Mouse (Mus musculus) liver, embryonic 14 days (tissue): ENCODE results near the gene Hcfc1r1. TPM values are rescaled to one million over a fixed set of nuclear protein-coding genes. Genes with fewer than 3 reads are reported as not detected.

ENCODE experiments used
- polyA plus RNA-seq: library from polyadenylated mRNA; depleted of rRNA; stranded (reverse); fragments of >200 nt; gene quantifications from 2 replicates; pipeline ENCODE4 v1.2.3, GENCODE M21; 2012; rRNA removed

Hcfc1r1 gene
- polyA plus RNA-seq: 11.5 and 12.4 TPM in 2 replicates

DNA sequence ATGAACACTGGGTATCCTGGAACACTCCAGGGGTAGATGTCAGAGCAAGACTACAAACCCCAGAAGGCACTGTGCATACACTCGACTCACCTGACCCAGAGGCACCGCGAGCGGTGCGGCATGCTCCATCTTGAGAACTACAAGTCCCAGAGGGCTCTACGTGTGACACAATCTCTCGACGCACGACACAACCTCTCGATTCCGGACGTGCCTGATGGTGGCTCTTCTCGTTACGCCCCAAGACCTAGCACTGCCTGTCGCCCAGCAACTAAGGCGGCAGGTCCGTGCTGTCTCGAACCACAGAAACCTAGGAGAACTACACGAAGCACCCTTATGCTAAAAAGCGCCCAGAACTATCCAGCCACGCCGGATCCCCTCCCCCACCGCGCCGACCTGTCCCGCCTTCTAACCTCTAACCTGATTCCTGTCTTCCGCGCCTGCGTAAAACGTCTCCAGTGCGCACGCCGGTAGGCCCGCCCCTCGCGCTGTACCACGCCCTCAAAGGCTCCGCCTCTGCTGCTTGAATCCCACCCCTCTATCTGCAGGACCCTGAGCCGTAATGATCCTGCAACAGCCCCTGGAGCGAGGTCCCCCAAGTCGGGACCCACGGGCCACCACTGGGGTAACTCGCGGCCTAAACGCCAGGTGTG lies at the start of gene Hcfc1r1, which contains the start of gene Thoc6:
Gene Hcfc1r1 (plus strand): TSS at position 173 of the 650 bp plus-strand sequence.
Gene Thoc6 (minus strand): TSS at position 459 of the 650 bp plus-strand sequence.

DNA sequence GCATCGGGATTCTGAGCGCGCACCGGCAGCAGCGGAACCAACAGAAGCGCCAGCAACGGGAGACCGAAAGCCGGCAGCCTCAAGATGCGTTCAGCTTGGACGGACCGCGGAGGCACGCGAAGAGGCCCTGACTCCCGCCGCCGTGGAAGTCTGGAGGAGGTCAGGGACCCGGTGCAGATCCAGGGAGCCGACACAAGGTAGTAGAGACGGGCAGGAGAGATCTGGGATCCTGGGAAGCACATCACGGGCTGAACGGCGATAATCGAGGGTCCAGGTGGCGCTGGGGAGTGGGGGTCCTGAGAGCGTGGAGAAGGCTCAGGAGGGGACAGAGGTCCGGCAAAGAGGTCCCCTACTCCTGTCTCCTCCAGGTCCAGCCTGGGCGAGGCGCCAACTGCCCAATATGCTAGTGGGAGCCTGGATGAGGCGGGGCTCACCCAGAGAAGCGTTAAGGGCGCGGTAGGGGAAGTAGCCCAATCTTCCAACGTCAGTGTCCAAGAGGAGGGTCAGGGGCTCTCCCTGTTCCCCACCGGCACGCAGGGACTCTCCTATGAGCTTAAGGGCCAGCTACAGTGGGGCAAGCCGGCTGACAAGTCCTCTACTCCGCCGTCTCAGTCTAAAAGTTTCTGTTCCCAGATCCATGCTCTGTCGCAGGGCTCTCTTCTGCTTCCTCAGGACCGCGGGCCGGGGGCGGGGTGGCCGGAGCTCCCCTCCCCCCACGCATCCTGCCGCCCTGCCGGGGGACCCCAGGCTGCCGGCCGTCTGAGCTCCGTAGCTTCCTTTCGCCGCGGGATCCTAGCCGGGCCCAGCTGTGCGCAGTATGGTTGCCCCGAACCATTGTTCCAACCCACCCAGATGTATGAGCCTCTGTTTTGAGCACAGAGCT lies 28.5 kb upstream of the Hcfc1r1 start, which contains the start of gene Mmp25:
Gene Mmp25 (minus strand): TSS at position 665 of the 883 bp plus-strand sequence.

DNA sequence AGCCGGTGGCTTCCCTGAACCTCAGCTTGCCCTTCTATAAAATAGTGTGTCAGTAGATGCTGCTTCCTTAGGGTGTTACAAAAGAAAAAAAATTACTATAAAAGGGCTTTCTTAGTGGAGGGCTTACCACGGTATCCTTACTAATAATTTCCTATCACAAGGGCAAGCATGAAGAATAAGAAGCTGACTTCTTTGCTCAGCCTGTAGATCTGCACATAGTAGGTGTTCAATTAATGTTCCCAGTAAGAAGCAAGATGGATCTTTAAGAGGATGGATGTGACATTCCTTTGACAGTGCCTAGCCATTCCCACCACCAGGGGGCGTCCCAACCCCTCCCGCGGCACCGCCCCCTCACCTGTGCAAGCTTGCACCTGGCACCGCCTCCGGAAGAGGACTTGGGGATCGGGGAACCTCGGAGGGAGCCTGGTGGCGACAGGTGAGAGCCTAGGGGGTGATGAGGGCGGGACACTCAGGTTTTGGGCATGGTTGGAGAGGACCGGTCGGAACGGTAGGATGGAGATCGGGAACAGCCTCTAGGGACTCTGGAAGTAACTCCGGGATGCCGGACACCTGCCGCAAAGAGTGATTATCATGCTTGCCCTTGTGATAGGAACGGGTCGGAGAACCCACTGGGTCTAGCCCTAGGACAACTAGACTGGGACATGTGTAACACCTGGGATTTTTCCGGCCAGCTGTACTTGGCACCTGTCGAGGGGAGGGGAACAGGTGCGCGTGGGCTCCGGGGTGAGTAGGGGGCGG lies 13.1 kb upstream of the Hcfc1r1 start, which contains the start of gene Bicdl2:
Gene Bicdl2 (plus strand): TSS at position 390 of the 759 bp plus-strand sequence.

DNA sequence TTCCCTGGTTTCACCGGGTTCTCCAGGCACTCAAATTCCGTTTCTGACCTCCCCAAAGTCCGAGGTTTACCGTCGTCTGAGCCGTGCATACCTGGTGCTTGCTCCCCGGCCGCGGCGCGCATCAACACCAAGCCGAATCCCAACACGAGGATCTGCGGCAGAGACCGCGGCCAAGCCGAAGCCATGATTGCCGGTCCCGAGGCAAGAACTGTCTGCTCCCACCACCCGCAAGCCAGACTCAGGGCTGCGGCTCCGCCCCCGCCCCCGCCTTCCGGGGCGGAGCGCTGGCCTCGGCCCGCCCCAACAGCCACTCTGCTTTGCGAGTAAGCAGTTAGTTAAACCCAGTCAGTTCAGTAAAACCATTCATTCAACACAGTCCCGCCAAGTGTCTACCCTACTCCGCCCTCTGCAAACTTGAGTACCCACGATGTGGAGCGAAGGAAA lies 3.9 kb downstream of the Hcfc1r1 start, which contains the start of gene Tnfrsf12a:
Gene Tnfrsf12a (minus strand): TSS at position 233 of the 444 bp plus-strand sequence.

DNA sequence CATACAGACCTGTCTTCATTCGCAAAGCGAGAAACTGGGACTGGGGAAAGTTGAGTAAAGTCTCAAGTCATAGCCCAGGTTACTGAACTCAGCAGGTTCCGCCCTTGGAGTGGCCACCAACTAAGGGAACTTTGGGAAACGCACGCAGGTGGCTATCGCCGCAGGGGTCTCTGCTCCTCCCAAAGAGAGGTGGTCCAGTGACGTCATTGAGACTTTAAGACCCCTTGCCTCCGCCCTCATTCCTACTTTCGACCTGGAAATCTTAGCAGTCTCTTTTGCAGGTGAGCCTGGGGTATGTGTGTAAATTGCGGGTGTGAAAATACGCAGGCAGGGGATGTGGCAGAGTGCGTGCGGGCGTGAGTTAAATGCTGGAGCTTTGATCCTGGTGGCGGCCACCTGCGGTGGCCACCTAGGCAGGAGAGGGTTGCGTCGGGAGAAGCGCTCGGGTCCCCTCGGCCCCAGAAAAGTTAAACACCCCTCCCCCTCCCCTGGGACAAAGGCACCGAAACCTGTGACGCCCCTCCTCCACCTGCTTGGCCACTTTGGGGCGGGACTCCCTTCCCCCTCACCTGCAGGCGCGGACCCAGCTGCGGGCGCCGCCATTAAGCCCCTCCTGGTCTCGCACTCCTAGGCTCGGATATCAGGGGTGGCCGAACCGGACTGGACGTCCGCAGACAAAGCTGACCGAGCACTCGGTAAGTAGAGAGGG lies 5.9 kb downstream of the Hcfc1r1 start, which contains the start of gene Cldn6:
Gene Cldn6 (plus strand): TSS at position 123 of the 709 bp plus-strand sequence.

DNA sequence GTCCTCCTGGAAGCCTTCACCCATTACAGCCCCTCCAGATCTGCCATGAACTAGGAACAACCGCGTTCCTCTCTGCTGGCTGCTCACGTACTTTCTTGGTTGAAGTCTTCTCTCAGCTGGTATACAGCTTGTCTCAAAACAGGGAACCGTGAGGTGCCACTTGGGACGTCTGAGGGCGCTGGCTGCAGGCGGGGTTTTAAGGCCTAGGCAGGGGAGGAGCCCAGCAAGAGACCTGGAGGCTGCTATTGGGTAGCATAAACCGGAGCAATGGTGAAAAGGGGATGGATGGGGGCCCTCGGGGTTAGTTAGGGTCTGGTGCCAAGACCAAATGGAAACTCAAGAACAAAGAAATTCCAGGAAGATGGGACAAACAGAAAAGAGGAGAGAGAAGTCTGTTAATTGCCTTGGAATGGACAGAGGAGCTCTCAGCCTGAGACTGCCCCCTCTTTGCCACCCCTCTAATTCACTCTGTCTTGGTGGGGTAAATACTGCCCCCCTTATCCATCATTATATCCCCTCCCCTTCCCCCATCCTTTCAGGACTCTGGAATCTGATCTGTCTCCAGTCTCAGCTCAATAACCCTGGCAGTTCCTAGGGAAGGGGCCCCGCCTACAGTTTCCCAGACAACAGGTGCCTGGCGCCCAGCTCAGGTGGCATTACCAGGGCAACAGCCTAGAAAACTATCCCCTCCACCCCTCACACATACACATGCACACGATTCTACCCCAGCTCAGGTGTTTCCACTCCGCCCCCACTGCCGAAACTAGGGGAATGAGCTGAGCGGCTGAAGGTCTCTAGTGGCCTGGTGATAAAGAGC lies 10.7 kb downstream of the Hcfc1r1 start, which contains the start of gene Cldn9:
Gene Cldn9 (minus strand): TSS at position 171 of the 817 bp plus-strand sequence.

DNA sequence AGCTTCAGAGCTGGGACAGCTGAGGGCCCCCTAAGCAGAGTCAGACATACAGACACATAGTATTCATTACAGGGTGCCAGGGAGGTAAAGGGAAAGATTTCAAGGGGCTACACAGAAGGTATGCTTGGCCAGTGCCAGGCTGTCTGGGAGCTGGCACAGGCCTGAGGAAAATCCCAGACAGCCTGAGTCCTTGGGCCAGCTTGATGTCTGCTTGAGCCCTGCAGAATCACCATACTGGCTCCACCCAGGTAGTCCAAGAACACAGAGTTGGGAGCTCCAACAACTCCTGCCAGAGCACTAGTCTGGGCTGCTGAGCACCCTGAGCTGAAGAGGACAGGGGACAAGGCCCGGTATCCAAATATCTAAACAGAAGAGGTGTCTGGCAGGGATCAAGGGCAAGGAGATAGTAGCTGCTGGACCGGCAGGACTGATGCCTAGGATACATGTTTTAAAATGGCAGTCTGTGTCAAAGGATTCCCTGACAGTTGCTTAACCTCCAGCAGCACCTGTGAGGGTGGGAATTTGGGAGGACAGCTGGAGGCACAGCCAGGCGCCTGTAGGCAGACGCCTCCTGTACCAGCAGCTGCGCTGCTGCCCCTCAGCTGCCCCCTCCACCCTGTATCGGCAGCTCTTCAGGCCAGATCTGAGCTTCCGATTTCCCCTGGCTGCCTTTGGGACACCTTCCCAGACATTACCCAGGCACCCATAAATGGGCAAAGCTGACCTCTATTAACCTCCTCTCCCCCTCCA lies 49.2 kb downstream of the Hcfc1r1 start, which contains the start of gene 1520401A03Rik:
Gene 1520401A03Rik (minus strand): TSS at position 408 of the 750 bp plus-strand sequence.

Other genes starting within 250 kb of the Hcfc1r1 start
- not detected in 2 replicates for gene Vmn2r117, start 193.9 kb upstream of the Hcfc1r1 start, polyA plus RNA-seq
- 3.0 and 3.8 TPM in 2 replicates for gene Zfp213, start 109.4 kb upstream of the Hcfc1r1 start, polyA plus RNA-seq
- 1.7 TPM in 2 replicates for gene Zfp13, start 74.1 kb upstream of the Hcfc1r1 start, polyA plus RNA-seq
- 0.03 TPM in 1 of 2 replicates, not detected in the other for gene Zscan10, start 72.7 kb upstream of the Hcfc1r1 start, polyA plus RNA-seq
- 0.10 and 0.12 TPM in 2 replicates for gene Mmp25, start 28.3 kb upstream of the Hcfc1r1 start, polyA plus RNA-seq
- gene Bicdl2, start 13.1 kb upstream of the Hcfc1r1 start, polyA plus RNA-seq: 0.03 TPM in 1 of 2 replicates, not detected in the other
- gene Thoc6, start 286 bp downstream of the Hcfc1r1 start, polyA plus RNA-seq: 16.5 and 18.5 TPM in 2 replicates
- 1.6 and 1.8 TPM in 2 replicates for gene Tnfrsf12a, start 3.9 kb downstream of the Hcfc1r1 start, polyA plus RNA-seq
- gene Cldn6, start 5.7 kb downstream of the Hcfc1r1 start, polyA plus RNA-seq: 0.38 and 0.81 TPM in 2 replicates
- gene Cldn9, start 10.4 kb downstream of the Hcfc1r1 start, polyA plus RNA-seq: not detected in 2 replicates
- 0.02 and 0.03 TPM in 2 replicates for gene 1520401A03Rik, start 49.2 kb downstream of the Hcfc1r1 start, polyA plus RNA-seq
- 24.8 and 29.8 TPM in 2 replicates for gene Pkmyt1, start 52.7 kb downstream of the Hcfc1r1 start, polyA plus RNA-seq
- 3.6 and 3.8 TPM in 2 replicates for gene Paqr4, start 67.3 kb downstream of the Hcfc1r1 start, polyA plus RNA-seq
- 0.07 TPM in 1 of 2 replicates, not detected in the other for gene Kremen2, start 72.2 kb downstream of the Hcfc1r1 start, polyA plus RNA-seq
- gene Flywch1, start 98.0 kb downstream of the Hcfc1r1 start, polyA plus RNA-seq: 3.9 and 4.2 TPM in 2 replicates
- 0.78 and 0.93 TPM in 2 replicates for gene Flywch2, start 112.5 kb downstream of the Hcfc1r1 start, polyA plus RNA-seq
- gene Srrm2, start 116.9 kb downstream of the Hcfc1r1 start, polyA plus RNA-seq: 104 and 131 TPM in 2 replicates
- gene Elob, start 155.5 kb downstream of the Hcfc1r1 start, polyA plus RNA-seq: 283 and 297 TPM in 2 replicates
- not detected in 2 replicates for gene Prss33, start 162.5 kb downstream of the Hcfc1r1 start, polyA plus RNA-seq
- not detected in 2 replicates for gene Prss32, start 170.3 kb downstream of the Hcfc1r1 start, polyA plus RNA-seq
- gene Prss41, start 170.6 kb downstream of the Hcfc1r1 start, polyA plus RNA-seq: 0.11 and 0.14 TPM in 2 replicates
- gene Prss21, start 194.5 kb downstream of the Hcfc1r1 start, polyA plus RNA-seq: not detected in 2 replicates
- gene Dcpp1, start 207.3 kb downstream of the Hcfc1r1 start, polyA plus RNA-seq: not detected in 2 replicates
- not detected in 2 replicates for gene Dcpp2, start 207.3 kb downstream of the Hcfc1r1 start, polyA plus RNA-seq
- not detected in 2 replicates for gene Dcpp3, start 243.9 kb downstream of the Hcfc1r1 start, polyA plus RNA-seq